Mouse (Mus musculus) testis, adult 2 months (tissue): ENCODE measurements at regions not wholly inside any gene's neighbourhood (a gene's known extent, or its start where the extent isn't known, plus 50 kb on each side); places are given as distances from the start of the nearest gene placed in this dataset.

Experiments used
- CTCF ChIP-seq: fragments of 200-500 bp; IDR thresholded peaks from 2 replicates; pipeline ENCODE4 v1.5.1; 2012; ENCODE audit warnings: low read depth, mild to moderate bottlenecking, inconsistent platforms, low read length, moderate library complexity; ENCODE audit not compliant: control insufficient read depth, insufficient read depth, insufficient replicate concordance
- POLR2A ChIP-seq: fragments of 200-500 bp; IDR thresholded peaks from 2 replicates; pipeline ENCODE4 v1.6.1; 2012; ENCODE audit warnings: low read depth, mild to moderate bottlenecking, inconsistent platforms, low read length, moderate library complexity; ENCODE audit not compliant: control insufficient read depth

GRCm38 (mm10) chr13:90233986-90234385, 144.6 kb upstream of the Xrcc4 start:
- TF ChIP-seq POLR2A, result no peak
- TF ChIP-seq CTCF, result no peak
